Comparison of ENCODE assay signal across 9 mouse cellular contexts in the genomic region with DNA sequence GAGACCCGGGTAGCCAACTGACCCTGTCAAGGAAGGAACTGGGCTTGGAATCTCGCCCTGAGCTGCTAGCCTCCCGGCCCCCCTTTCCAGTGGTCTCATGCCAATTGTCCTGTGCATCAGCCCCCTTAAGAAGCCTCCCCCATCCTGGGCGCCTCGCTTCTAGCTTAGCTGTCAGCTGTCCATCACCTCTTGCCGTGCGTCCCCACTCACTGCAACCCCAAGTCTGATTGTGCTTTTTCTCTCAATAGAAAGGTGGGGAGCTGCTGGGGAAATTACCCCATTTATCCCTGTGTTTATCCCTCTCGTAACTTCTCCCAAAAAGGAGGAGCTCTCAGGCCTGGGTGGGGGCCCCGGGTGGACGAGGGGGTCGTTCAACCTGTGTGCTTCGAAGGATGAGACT. TPM values are rescaled to one million over a fixed set of nuclear protein-coding genes. Genes with fewer than 3 reads are reported as not detected.
DNase-seq lines count a peak whose midpoint lies in the region; ATAC-seq lines count a peak whose summit lies in the region.
"Had no signal": no experiment of that assay in that cellular context is flagged by ENCODE, and none has a peak within 500 bp of the region (broad histone marks: within the 10 kb centered on the region; RNA-seq: fewer than 3 reads in every experiment).

No protein-coding gene starts in this region.

- H3K27me3 ChIP-seq in kidney, embryonic 15.5 days = 0 out of 2 replicates have a peak, but pooled peaks cover 2% of the 10 kb centered on the region
- H3K27me3 ChIP-seq in embryonic facial prominence, embryonic 10.5 days (replicated peaks; ENCODE audit: low read depth, poor library complexity, severe bottlenecking) = peaks cover 21% of the 10 kb centered on the region
- H3K27me3 ChIP-seq in hindbrain, embryonic 10.5 days (ENCODE audit: insufficient read depth, poor library complexity, severe bottlenecking) = peaks cover 34% of the 10 kb centered on the region
- peaks cover 16% of the 10 kb centered on the region for H3K27me3 ChIP-seq in midbrain, embryonic 11.5 days (ENCODE audit: control insufficient read depth, insufficient read depth, low read length)

- DNase-seq in kidney, adult 8-10 months = no peak
- DNase-seq in embryonic facial prominence, embryonic 10.5 days (ENCODE audit: low spot score) = no peak
- DNase-seq in hindbrain, embryonic 10.5 days (ENCODE audit: low spot score) = no peak
- no peak for DNase-seq in midbrain, embryonic 11.5 days (ENCODE audit: low spot score, missing footprints)
- DNase-seq in adrenal gland, adult 8-10 months = no peak
- no peak for DNase-seq in right cerebral cortex, postnatal 36 days (ENCODE audit: low spot score in 2 of 2)
- DNase-seq in adrenal gland, postnatal 14 days = no peak

- H3K9me3 ChIP-seq in kidney, embryonic 15.5 days (replicated peaks) = no peaks in the 10 kb centered on the region
- no peaks in the 10 kb centered on the region for H3K9me3 ChIP-seq in embryonic facial prominence, embryonic 10.5 days
- no peaks in the 10 kb centered on the region for H3K9me3 ChIP-seq in hindbrain, embryonic 10.5 days
- no peaks in the 10 kb centered on the region for H3K9me3 ChIP-seq in midbrain, embryonic 11.5 days (ENCODE audit: control insufficient read depth, low read length)

- H3K27ac ChIP-seq in kidney, embryonic 15.5 days = peak overlapping the region; percentile 97
- peak overlapping the region; percentile 96 for H3K27ac ChIP-seq in embryonic facial prominence, embryonic 10.5 days (replicated peaks)
- peak overlapping the region; percentile 95 for H3K27ac ChIP-seq in hindbrain, embryonic 10.5 days
- H3K27ac ChIP-seq in midbrain, embryonic 11.5 days (ENCODE audit: low read depth, low read length) = no peak overlapping the region

- H3K9ac ChIP-seq in kidney, embryonic 15.5 days = peak overlapping the region; percentile 76
- no peak overlapping the region; the same call in 1 of the 2 replicates for H3K9ac ChIP-seq in midbrain, embryonic 11.5 days (ENCODE audit: low read length)

- 15% methylated on average over 12 of the region's 12 CpGs for WGBS in kidney, embryonic 15.5 days
- WGBS in embryonic facial prominence, embryonic 10.5 days = 10% methylated on average over 12 of the region's 12 CpGs
- WGBS in hindbrain, embryonic 10.5 days = 9% methylated on average over 12 of the region's 12 CpGs
- WGBS in midbrain, embryonic 11.5 days = 10% methylated on average over 12 of the region's 12 CpGs

- ATAC-seq in kidney, embryonic 15.5 days (replicated peaks; ENCODE audit: low FRiP score) = peak; percentile 10; the same call in 1 of the 2 replicates
- no peak; the same call in 1 of the 2 replicates for ATAC-seq in midbrain, embryonic 11.5 days (ENCODE audit: low FRiP score)

- H3K4me3 ChIP-seq in kidney, embryonic 15.5 days (replicated peaks) = peak overlapping the region; percentile 71
- H3K4me3 ChIP-seq in embryonic facial prominence, embryonic 10.5 days = peak overlapping the region; percentile 87
- H3K4me3 ChIP-seq in hindbrain, embryonic 10.5 days = peak overlapping the region; percentile 86
- H3K4me3 ChIP-seq in midbrain, embryonic 11.5 days (ENCODE audit: low read depth, low read length) = no peak overlapping the region

- peak overlapping the region; percentile 92 for H3K4me2 ChIP-seq in kidney, embryonic 15.5 days
- H3K4me2 ChIP-seq in midbrain, embryonic 11.5 days = peak overlapping the region; percentile 83

- peaks cover 30% of the 10 kb centered on the region for H3K4me1 ChIP-seq in kidney, embryonic 15.5 days
- H3K4me1 ChIP-seq in embryonic facial prominence, embryonic 10.5 days = peaks cover 34% of the 10 kb centered on the region
- H3K4me1 ChIP-seq in hindbrain, embryonic 10.5 days (replicated peaks) = peaks cover 32% of the 10 kb centered on the region
- H3K4me1 ChIP-seq in midbrain, embryonic 11.5 days (ENCODE audit: control insufficient read depth, insufficient read depth, low read length) = peaks cover 14% of the 10 kb centered on the region

- H3K36me3 ChIP-seq in kidney, embryonic 15.5 days = peaks cover 56% of the 10 kb centered on the region
- H3K36me3 ChIP-seq in embryonic facial prominence, embryonic 10.5 days (replicated peaks) = peaks cover 62% of the 10 kb centered on the region
- H3K36me3 ChIP-seq in hindbrain, embryonic 10.5 days = peaks cover 66% of the 10 kb centered on the region
- H3K36me3 ChIP-seq in midbrain, embryonic 11.5 days (ENCODE audit: control insufficient read depth, insufficient read depth, low read length) = peaks cover 12% of the 10 kb centered on the region

RNA-seq across cellular contexts. Expression of a gene that starts 1.5 kb away (rescaled TPM):
- polyA plus RNA-seq in kidney, embryonic 15.5 days (2015; fragmentation: Nextera tagmentation; extraction: Ambion mirVana) = 11.0 and 11.5 TPM in 2 replicates
- polyA plus RNA-seq in embryonic facial prominence, embryonic 10.5 days (2016; fragmentation: Nextera tagmentation; extraction: Ambion mirVana) = 12.1 and 12.2 TPM in 2 replicates
- polyA plus RNA-seq in hindbrain, embryonic 10.5 days (2016; fragmentation: Nextera tagmentation; extraction: Ambion mirVana) = 7.6 and 9.5 TPM in 2 replicates
- 12.8 and 12.9 TPM in 2 replicates for polyA plus RNA-seq in midbrain, embryonic 11.5 days (2014; fragmentation: Nextera tagmentation; extraction: Ambion mirVana)
- 10 to 100 TPM; 27.4 to 44.2 (median 34.9) TPM for total RNA-seq in adrenal gland, adult 8-10 months (2022)
- 37.0 and 42.5 TPM in 2 replicates for total RNA-seq in adrenal gland, postnatal 14 days (2021)

RNA-seq across cellular contexts. Expression of a gene that starts 5.3 kb away (rescaled TPM):
- 1.2 and 1.3 TPM in 2 replicates for polyA plus RNA-seq in kidney, embryonic 15.5 days (2015; fragmentation: Nextera tagmentation; extraction: Ambion mirVana)
- 0.60 and 1.0 TPM in 2 replicates for polyA plus RNA-seq in embryonic facial prominence, embryonic 10.5 days (2016; fragmentation: Nextera tagmentation; extraction: Ambion mirVana)
- polyA plus RNA-seq in hindbrain, embryonic 10.5 days (2016; fragmentation: Nextera tagmentation; extraction: Ambion mirVana) = 0.52 and 0.54 TPM in 2 replicates
- 0.33 and 0.56 TPM in 2 replicates for polyA plus RNA-seq in midbrain, embryonic 11.5 days (2014; fragmentation: Nextera tagmentation; extraction: Ambion mirVana)
- under 1 TPM in 2 of 4 experiments, not detected in 2; 0.49 TPM for total RNA-seq in adrenal gland, adult 8-10 months (2022)
- 0.56 and 0.83 TPM in 2 replicates for total RNA-seq in adrenal gland, postnatal 14 days (2021)

RNA-seq across cellular contexts. Expression of a gene that starts 16.0 kb away (rescaled TPM):
- 7.4 and 9.1 TPM in 2 replicates for polyA plus RNA-seq in kidney, embryonic 15.5 days (2015; fragmentation: Nextera tagmentation; extraction: Ambion mirVana)
- polyA plus RNA-seq in embryonic facial prominence, embryonic 10.5 days (2016; fragmentation: Nextera tagmentation; extraction: Ambion mirVana) = 0.28 TPM in 1 of 2 replicates, not detected in the other
- polyA plus RNA-seq in hindbrain, embryonic 10.5 days (2016; fragmentation: Nextera tagmentation; extraction: Ambion mirVana) = 0.86 TPM in 1 of 2 replicates, not detected in the other
- not detected in 2 replicates for polyA plus RNA-seq in midbrain, embryonic 11.5 days (2014; fragmentation: Nextera tagmentation; extraction: Ambion mirVana)
- total RNA-seq in adrenal gland, adult 8-10 months (2022) = under 1 TPM in 2 of 4 experiments, not detected in 2; 0.62 to 0.77 TPM
- total RNA-seq in adrenal gland, postnatal 14 days (2021) = not detected in 2 replicates
- total RNA-seq: hematopoietic stem cell, adult 5-6 weeks had no signal

RNA-seq across cellular contexts. Expression of a gene that starts 23.2 kb away (rescaled TPM):
- polyA plus RNA-seq in kidney, embryonic 15.5 days (2015; fragmentation: Nextera tagmentation; extraction: Ambion mirVana) = 161 and 163 TPM in 2 replicates
- polyA plus RNA-seq in embryonic facial prominence, embryonic 10.5 days (2016; fragmentation: Nextera tagmentation; extraction: Ambion mirVana) = 150 and 153 TPM in 2 replicates
- polyA plus RNA-seq in hindbrain, embryonic 10.5 days (2016; fragmentation: Nextera tagmentation; extraction: Ambion mirVana) = 170 and 194 TPM in 2 replicates
- 139 and 156 TPM in 2 replicates for polyA plus RNA-seq in midbrain, embryonic 11.5 days (2014; fragmentation: Nextera tagmentation; extraction: Ambion mirVana)
- 100 to 1,000 TPM; 240 to 263 (median 253) TPM for total RNA-seq in adrenal gland, adult 8-10 months (2022)
- total RNA-seq in adrenal gland, postnatal 14 days (2021) = 251 and 300 TPM in 2 replicates

RNA-seq across cellular contexts. Expression of a gene that starts 25.3 kb away (rescaled TPM):
- 14.8 and 15.1 TPM in 2 replicates for polyA plus RNA-seq in kidney, embryonic 15.5 days (2015; fragmentation: Nextera tagmentation; extraction: Ambion mirVana)
- 9.3 and 11.5 TPM in 2 replicates for polyA plus RNA-seq in embryonic facial prominence, embryonic 10.5 days (2016; fragmentation: Nextera tagmentation; extraction: Ambion mirVana)
- polyA plus RNA-seq in hindbrain, embryonic 10.5 days (2016; fragmentation: Nextera tagmentation; extraction: Ambion mirVana) = 9.2 and 10.0 TPM in 2 replicates
- 2.0 and 2.2 TPM in 2 replicates for polyA plus RNA-seq in midbrain, embryonic 11.5 days (2014; fragmentation: Nextera tagmentation; extraction: Ambion mirVana)
- total RNA-seq in adrenal gland, adult 8-10 months (2022) = 1 to 10 TPM in 3 of 4 experiments, under 1 TPM in 1; 0.70 to 3.9 (median 2.3) TPM
- 0.38 and 0.52 TPM in 2 replicates for total RNA-seq in adrenal gland, postnatal 14 days (2021)
- total RNA-seq: hematopoietic stem cell, adult 5-6 weeks had no signal
